Mouse (Mus musculus): ENCODE measurements around the gene Tgfbr3.
A peak's percentile ranks its signal among the peaks of the same experiment; 100 is the strongest.
"Not testable (repeated sequence)": the region's sequence is repeated elsewhere in the genome, so short reads cannot be mapped to it uniquely, and the experiment has no call there.

Tgfbr3 gene

GRCm38 (mm10) chr5:107276186-107276585 lies 13.2 kb downstream of the Tgfbr3 start:
- no peak for DNase-seq

- peak in 1 of 2 experiments; percentile 48 for DNase-seq
Measured at GRCm38 (mm10) chr5:107272252-107273028, 17.0 kb downstream of the Tgfbr3 start.

- DNase-seq = peak; percentile 41 to 72
Measured at GRCm38 (mm10) chr5:107269006-107269328, 20.5 kb downstream of the Tgfbr3 start.

- peak in 1 of 2 experiments; percentile 61 for DNase-seq
Measured at GRCm38 (mm10) chr5:107268121-107269005, 21.1 kb downstream of the Tgfbr3 start.

- no peak for DNase-seq
Measured at GRCm38 (mm10) chr5:107266566-107266965, 22.9 kb downstream of the Tgfbr3 start.

GRCm38 (mm10) chr5:107264426-107265360 lies 24.7 kb downstream of the Tgfbr3 start:
- DNase-seq = no peak

GRCm38 (mm10) chr5:107263836-107264235 lies 25.6 kb downstream of the Tgfbr3 start:
- no peak for DNase-seq

GRCm38 (mm10) chr5:107261930-107262329 lies 27.5 kb downstream of the Tgfbr3 start:
- no peak for DNase-seq

GRCm38 (mm10) chr5:107260708-107261495 lies 28.5 kb downstream of the Tgfbr3 start:
- no peak for DNase-seq

GRCm38 (mm10) chr5:107259487-107260040 lies 29.9 kb downstream of the Tgfbr3 start:
- DNase-seq = no peak

GRCm38 (mm10) chr5:107253395-107253794 lies 36.0 kb downstream of the Tgfbr3 start:
- no peak for DNase-seq

GRCm38 (mm10) chr5:107252435-107252834 lies 37.0 kb downstream of the Tgfbr3 start:
- DNase-seq = no peak

- peak; percentile 44 to 54 for DNase-seq
Measured at GRCm38 (mm10) chr5:107251751-107252305, 37.6 kb downstream of the Tgfbr3 start.

GRCm38 (mm10) chr5:107250548-107251272 lies 38.7 kb downstream of the Tgfbr3 start:
- DNase-seq = no peak

GRCm38 (mm10) chr5:107248732-107249131 lies 40.7 kb downstream of the Tgfbr3 start:
- DNase-seq = no peak

GRCm38 (mm10) chr5:107248302-107248701 lies 41.1 kb downstream of the Tgfbr3 start:
- not testable (repeated sequence) for DNase-seq

- DNase-seq = no peak
Measured at GRCm38 (mm10) chr5:107247786-107248185, 41.6 kb downstream of the Tgfbr3 start.

GRCm38 (mm10) chr5:107243445-107243844 lies 46.0 kb downstream of the Tgfbr3 start:
- no peak for DNase-seq

GRCm38 (mm10) chr5:107242993-107243392 lies 46.4 kb downstream of the Tgfbr3 start:
- DNase-seq = no peak

GRCm38 (mm10) chr5:107240276-107240675 lies 49.2 kb downstream of the Tgfbr3 start:
- peak in 1 of 2 experiments; percentile 24 for DNase-seq
